Mouse (Mus musculus): ENCODE measurements around the gene Rubcnl.

Rubcnl gene

DNA sequence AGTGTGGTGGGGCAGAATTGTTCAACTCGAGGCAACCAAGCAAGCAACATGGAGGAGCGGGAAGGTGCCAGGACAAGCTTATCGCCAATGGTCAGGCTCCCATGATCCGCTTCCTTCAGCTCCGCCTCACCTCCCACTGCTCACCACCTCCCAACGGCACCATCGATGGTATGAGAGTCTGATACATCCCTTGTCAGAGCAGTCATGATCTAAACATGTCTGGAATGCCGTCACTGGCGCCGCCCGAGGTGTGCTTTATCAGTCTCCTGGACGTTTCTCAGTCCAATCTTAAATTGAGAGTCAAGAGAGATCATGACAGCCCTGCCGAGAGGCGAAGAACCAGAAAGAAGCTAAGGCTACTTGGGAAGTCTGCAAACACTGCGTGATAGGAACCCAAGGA, 55.3 kb downstream of the Rubcnl start:
- no peak for DNase-seq

DNA sequence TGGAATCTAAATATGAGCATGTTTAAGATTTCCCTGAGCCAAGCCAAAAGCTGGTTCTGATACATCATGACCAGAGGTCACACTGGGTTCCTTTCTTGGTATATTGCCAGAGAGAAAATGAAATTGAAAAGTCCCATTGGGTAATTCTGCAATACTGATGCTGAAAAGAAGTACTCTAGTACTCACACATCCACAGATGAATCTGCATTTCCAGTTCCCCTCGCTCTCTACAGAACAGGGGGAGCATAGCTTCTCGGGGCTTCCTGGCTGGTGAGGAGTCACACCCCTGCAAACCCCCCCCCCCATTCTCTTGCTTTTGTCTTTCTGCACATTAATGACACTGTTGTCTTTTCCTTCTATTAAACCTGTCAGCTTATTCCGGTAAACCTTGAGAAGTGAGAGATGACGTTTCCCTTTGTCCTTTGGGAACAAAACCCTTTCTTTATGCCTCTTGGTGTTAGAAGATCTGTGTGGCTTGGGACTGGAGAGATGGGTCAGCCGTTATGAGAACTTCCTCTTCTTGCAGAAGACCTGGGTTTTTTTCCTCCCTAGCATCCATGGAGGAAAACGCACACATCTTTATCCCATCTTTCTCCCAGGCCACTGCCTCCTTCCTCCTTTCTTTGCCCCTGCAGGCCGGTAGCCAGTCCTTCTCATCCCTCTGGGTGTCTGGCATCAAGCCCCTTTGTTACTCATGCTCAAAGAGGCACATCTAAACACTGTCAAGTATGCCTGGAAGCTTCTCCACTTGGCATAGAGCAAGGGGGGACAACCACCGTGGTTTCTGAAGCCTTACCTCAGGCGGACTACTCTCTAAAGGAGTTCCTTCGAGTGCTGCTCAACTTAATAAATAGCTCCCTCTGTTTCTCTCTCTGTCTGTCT, 59.7 kb downstream of the Rubcnl start:
- DNase-seq, result no peak

DNA sequence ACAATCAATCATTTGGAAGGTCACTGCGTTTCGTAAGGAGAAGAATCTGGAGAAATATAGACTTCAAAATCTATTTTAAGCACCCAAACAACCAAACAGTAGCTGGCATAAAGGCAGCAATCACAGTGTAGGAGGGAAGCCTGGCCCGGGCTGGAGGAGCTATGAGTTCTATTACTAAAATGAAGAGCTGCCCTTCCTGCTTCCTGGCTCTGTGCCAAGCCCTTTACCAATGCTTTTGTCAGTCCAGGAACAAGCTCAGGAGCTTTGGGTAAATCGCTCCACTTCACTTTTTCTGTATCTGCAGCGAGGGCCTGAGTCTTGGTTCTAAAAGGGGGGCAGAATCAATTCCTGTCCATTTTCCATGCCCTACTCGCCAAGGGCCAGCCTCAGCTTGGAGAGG, 62.1 kb downstream of the Rubcnl start:
- DNase-seq, result no peak

All from liver (tissue).